Mouse (Mus musculus): Measurements from ENCODE around the gene Map2k4. TPM values are rescaled to one million over a fixed set of nuclear protein-coding genes. Genes with fewer than 3 reads are reported as not detected.

Gene Map2k4
- polyA plus RNA-seq, 1 experiment: 18.6 TPM

DNA sequence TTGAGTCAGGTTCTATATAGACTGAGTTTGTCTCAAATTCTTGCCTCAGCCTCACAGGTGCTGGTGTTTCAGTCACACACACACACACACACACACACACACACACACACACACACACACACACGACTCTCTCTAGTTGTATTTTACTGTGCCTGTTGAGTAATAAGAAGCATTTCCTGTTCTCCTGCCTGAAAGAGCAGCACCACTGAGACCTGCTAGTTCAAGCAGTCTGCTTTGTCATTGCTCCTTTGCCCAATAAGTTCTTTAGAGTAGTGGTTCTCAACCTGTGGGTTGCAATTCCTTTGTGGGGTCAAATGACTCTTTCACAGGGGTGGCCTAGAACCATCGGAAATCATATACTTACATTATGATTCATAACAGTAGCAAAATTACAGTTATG lies 47.7 kb downstream of the Map2k4 start:
- Histone ChIP-seq H3K4me1 (ENCODE audit: control insufficient read depth, insufficient read depth, low read length) (no peaks in the 10 kb centered on the region; the same call in 1 of the 2 replicates), H3K27ac (ENCODE audit: insufficient read depth, low read depth, low read length) (no peak overlapping the region), H3K27me3 (replicated peaks; ENCODE audit: control insufficient read depth, insufficient read depth, low read length) (no peaks in the 10 kb centered on the region), H3K4me3 (ENCODE audit: insufficient read depth, low read depth, low read length) (no peak overlapping the region), H3K36me3 (ENCODE audit: control insufficient read depth, insufficient read depth, low read length) (no peaks in the 10 kb centered on the region)
- WGBS: 53% methylated on average over 2 of the region's 2 CpGs
- TF ChIP-seq CTCF (conservative IDR thresholded peaks at IDR 0.05; ENCODE audit: insufficient read depth, insufficient read length, low read depth, low read length) (no peak), POLR2A (IDR thresholded peaks at IDR 0.05; ENCODE audit: low read depth, low read length) (no peak)
- DNase-seq: no peak

DNA sequence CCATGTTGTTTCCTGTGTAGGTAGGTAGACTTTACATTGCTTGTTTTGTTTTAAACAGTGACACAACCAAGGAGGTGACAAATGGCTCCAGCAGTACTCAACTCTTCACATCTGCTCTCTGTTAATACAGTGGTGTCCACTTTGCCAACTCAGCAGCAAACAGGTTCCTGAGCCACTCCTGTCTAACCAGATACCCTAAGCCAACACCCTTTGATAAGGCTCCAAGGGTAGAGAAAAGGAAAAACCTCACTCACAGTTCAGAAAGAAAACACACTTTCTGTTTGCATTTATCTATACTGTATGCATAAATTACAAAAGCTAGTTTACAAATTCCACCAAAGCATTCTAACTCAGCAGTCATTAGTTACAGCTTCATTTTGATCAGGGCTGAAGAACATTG lies 48.2 kb downstream of the Map2k4 start:
- DNase-seq: no peak
- Histone ChIP-seq H3K4me3 (ENCODE audit: insufficient read depth, low read depth, low read length) (no peak overlapping the region), H3K27me3 (replicated peaks; ENCODE audit: control insufficient read depth, insufficient read depth, low read length) (no peaks in the 10 kb centered on the region), H3K27ac (ENCODE audit: insufficient read depth, low read depth, low read length) (no peak overlapping the region), H3K4me1 (ENCODE audit: control insufficient read depth, insufficient read depth, low read length) (peaks cover 2% of the 10 kb centered on the region), H3K36me3 (ENCODE audit: control insufficient read depth, insufficient read depth, low read length) (no peaks in the 10 kb centered on the region)
- TF ChIP-seq POLR2A (IDR thresholded peaks at IDR 0.05; ENCODE audit: low read depth, low read length) (no peak), CTCF (conservative IDR thresholded peaks at IDR 0.05; ENCODE audit: insufficient read depth, insufficient read length, low read depth, low read length) (no peak)

DNA sequence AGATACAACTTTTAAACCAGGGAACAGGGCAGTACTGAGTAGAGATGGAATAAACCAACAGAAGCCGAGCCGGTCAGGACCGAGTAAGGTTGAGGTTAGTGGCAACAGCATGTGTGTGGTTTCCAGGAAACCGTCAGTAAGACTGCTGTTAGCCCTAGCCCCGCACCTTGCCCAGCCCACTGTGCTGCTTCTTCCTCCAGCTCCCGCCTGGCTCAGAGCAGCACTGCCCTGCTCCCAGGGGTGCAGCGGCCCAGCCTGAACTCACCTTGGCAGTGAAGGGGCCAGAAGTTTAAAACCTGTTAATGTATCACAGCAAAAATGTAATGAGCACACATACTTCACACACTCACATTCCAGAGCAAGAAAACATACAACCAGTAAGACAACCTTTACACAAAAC lies 53.4 kb downstream of the Map2k4 start:
- no peak overlapping the region for H3K27ac ChIP-seq (ENCODE audit: insufficient read depth, low read depth, low read length)
- H3K4me3 ChIP-seq (ENCODE audit: insufficient read depth, low read depth, low read length): no peak overlapping the region
- DNase-seq: peak; percentile 54
- peaks cover 7% of the 10 kb centered on the region for H3K4me1 ChIP-seq (ENCODE audit: control insufficient read depth, insufficient read depth, low read length)
- WGBS: 34% methylated on average over 7 of the region's 7 CpGs
- H3K36me3 ChIP-seq (ENCODE audit: control insufficient read depth, insufficient read depth, low read length): no peaks in the 10 kb centered on the region
- no peak for TF ChIP-seq CTCF (conservative IDR thresholded peaks at IDR 0.05; ENCODE audit: insufficient read depth, insufficient read length, low read depth, low read length)
- TF ChIP-seq POLR2A (IDR thresholded peaks at IDR 0.05; ENCODE audit: low read depth, low read length): no peak
- H3K27me3 ChIP-seq (replicated peaks; ENCODE audit: control insufficient read depth, insufficient read depth, low read length): no peaks in the 10 kb centered on the region

DNA sequence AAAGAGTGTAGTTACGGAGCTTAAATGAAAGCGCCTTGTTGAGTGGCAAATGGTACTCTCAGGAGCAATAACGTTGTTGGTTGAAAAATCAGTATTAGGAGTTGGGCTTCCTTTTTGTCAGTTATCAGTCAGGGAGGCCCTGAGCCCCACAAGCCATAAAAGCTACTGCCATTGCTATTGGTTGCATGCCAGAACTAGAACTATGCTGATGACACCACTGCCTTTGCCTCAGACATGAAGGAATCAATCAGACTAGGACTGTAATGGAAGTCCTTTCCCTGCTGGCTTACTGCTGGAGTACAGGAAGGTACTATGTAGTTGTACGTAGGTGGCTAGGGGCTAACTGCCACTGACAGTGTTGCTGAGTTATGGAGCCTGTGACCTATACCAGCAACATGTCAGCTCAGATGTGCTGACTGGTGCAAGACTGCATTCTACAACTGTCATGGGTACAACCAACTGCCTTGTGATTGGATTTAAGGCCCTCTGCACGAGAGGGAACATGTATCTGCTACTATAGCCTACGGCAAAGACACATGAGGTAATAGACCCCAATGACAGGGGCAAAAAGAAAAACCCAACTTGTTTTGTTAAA lies 58.4 kb downstream of the Map2k4 start:
- TF ChIP-seq POLR2A (IDR thresholded peaks at IDR 0.05; ENCODE audit: low read depth, low read length) (no peak), CTCF (conservative IDR thresholded peaks at IDR 0.05; ENCODE audit: insufficient read depth, insufficient read length, low read depth, low read length) (no peak)
- Histone ChIP-seq H3K4me3 (ENCODE audit: insufficient read depth, low read depth, low read length) (no peak overlapping the region), H3K4me1 (ENCODE audit: control insufficient read depth, insufficient read depth, low read length) (peaks cover 3% of the 10 kb centered on the region; the same call in 1 of the 2 replicates), H3K27ac (ENCODE audit: insufficient read depth, low read depth, low read length) (no peak overlapping the region), H3K27me3 (replicated peaks; ENCODE audit: control insufficient read depth, insufficient read depth, low read length) (no peaks in the 10 kb centered on the region), H3K36me3 (ENCODE audit: control insufficient read depth, insufficient read depth, low read length) (no peaks in the 10 kb centered on the region)
- 92% methylated on average over 6 of the region's 6 CpGs for WGBS
- no peak for DNase-seq

DNA sequence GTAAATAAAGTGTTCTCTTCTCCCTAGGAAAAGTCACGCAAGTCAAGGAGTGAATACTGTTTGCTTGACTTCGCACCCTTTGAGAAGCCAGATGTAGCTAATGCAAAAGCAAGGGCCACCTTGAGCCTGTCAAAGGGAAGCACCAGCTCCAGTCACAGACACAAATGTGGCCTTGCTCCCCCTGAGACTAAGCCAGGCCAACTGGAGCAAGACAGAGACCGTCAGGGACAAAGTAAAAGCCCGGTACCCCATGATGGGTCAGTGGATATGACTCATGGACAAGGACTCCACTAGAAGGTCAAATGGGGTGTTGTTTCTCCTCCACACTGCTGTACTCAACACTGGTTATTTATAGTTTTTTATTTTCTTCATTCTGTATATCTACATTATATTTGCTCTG lies 59.2 kb downstream of the Map2k4 start:
- Histone ChIP-seq H3K27ac (ENCODE audit: insufficient read depth, low read depth, low read length) (no peak overlapping the region), H3K4me1 (ENCODE audit: control insufficient read depth, insufficient read depth, low read length) (no peaks in the 10 kb centered on the region), H3K4me3 (ENCODE audit: insufficient read depth, low read depth, low read length) (no peak overlapping the region), H3K27me3 (replicated peaks; ENCODE audit: control insufficient read depth, insufficient read depth, low read length) (no peaks in the 10 kb centered on the region), H3K36me3 (ENCODE audit: control insufficient read depth, insufficient read depth, low read length) (no peaks in the 10 kb centered on the region)
- TF ChIP-seq CTCF (conservative IDR thresholded peaks at IDR 0.05; ENCODE audit: insufficient read depth, insufficient read length, low read depth, low read length): no peak
- no peak for TF ChIP-seq POLR2A (IDR thresholded peaks at IDR 0.05; ENCODE audit: low read depth, low read length)
- WGBS: 96% methylated on average over 4 of the region's 4 CpGs
- no peak for DNase-seq

DNA sequence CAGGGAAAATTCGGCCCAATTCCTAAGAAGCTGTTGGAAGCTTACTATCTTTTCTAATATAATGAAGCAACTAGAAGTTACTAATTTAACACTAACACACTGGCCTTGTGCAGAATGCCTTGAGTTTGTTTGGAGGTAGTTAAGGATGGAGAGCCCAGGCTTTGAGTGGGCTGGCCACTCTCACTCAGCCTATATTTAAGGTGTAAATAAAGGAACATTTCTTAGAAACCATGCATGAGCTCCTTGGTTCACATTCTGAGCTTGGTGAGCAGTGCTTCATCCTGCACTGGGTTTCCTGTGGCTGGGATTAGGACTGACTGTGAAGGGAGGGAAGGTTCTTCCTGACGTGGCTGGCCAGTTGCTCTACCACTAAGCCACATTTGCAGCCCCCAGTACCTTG lies 64.4 kb downstream of the Map2k4 start:
- no peaks in the 10 kb centered on the region; the same call in 1 of the 2 replicates for H3K4me1 ChIP-seq (ENCODE audit: control insufficient read depth, insufficient read depth, low read length)
- WGBS: 86% methylated on average over 2 of the region's 2 CpGs
- H3K36me3 ChIP-seq (ENCODE audit: control insufficient read depth, insufficient read depth, low read length): no peaks in the 10 kb centered on the region
- no peak for DNase-seq
- H3K27me3 ChIP-seq (replicated peaks; ENCODE audit: control insufficient read depth, insufficient read depth, low read length): no peaks in the 10 kb centered on the region
- H3K4me3 ChIP-seq (ENCODE audit: insufficient read depth, low read depth, low read length): no peak overlapping the region
- TF ChIP-seq POLR2A (IDR thresholded peaks at IDR 0.05; ENCODE audit: low read depth, low read length) (no peak), CTCF (conservative IDR thresholded peaks at IDR 0.05; ENCODE audit: insufficient read depth, insufficient read length, low read depth, low read length) (no peak)
- no peak overlapping the region for H3K27ac ChIP-seq (ENCODE audit: insufficient read depth, low read depth, low read length)

DNA sequence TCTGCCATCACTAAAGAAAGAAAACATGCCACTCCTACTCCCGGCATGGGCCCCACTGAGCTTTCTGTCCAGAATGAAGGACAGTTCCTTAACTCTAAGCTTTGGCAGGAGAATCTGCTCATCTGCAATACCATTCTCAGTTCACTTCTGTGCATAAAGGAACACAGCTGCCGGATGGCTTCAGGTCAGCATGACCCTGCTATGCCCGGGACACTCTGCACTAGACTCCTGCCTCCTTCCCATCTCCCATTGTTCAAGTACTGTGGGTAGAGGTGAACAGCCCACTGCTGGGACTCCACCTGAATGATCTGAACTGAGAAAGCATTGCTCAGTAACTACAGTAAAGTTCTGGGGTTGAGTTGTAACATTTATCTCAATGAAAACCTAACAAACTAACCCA lies 66.5 kb downstream of the Map2k4 start:
- WGBS: 83% methylated on average over 3 of the region's 3 CpGs
- DNase-seq: no peak
- no peaks in the 10 kb centered on the region; the same call in 1 of the 2 replicates for H3K4me1 ChIP-seq (ENCODE audit: control insufficient read depth, insufficient read depth, low read length)
- no peak overlapping the region for H3K27ac ChIP-seq (ENCODE audit: insufficient read depth, low read depth, low read length)
- TF ChIP-seq POLR2A (IDR thresholded peaks at IDR 0.05; ENCODE audit: low read depth, low read length) (no peak), CTCF (conservative IDR thresholded peaks at IDR 0.05; ENCODE audit: insufficient read depth, insufficient read length, low read depth, low read length) (no peak)
- H3K27me3 ChIP-seq (replicated peaks; ENCODE audit: control insufficient read depth, insufficient read depth, low read length): no peaks in the 10 kb centered on the region
- no peaks in the 10 kb centered on the region for H3K36me3 ChIP-seq (ENCODE audit: control insufficient read depth, insufficient read depth, low read length)
- H3K4me3 ChIP-seq (ENCODE audit: insufficient read depth, low read depth, low read length): no peak overlapping the region

Data from kidney, adult 2 months (tissue).